Mouse (Mus musculus): Measurements from ENCODE around the gene Nsd1. TPM values are rescaled to one million over a fixed set of nuclear protein-coding genes. Genes with fewer than 3 reads are reported as not detected.

Gene Nsd1
- total and polyA plus RNA-seq, 2 experiments from 2014 or later: 56.2 to 103 TPM

DNA sequence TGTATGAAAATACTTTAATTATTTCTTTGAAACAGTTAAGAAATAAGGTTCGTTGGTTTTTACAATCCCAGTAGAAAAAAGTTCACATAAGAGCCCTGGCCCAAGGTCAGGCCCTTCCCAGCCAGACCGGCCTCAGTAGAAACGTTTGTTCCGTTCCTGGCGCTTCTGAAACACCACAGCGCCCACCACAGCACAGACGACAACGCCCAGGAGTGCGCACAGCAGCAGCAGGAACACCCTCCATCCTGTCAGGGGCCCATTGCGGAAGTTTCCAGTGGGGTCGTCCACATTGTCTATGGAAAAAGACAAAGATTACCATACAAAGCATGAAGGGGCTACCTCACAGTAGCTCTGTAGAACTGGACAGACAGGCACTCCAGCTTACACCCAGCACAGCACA lies 137.2 kb downstream of the Nsd1 start:
- Histone ChIP-seq H3K9me3 (ENCODE audit: low read length) (no peaks in the 10 kb centered on the region), H3K4me2 (ENCODE audit: low read depth, low read length, poor library complexity, severe bottlenecking) (no peak overlapping the region), H3K4me1 (ENCODE audit: insufficient read depth, low read length) (no peaks in the 10 kb centered on the region), H3K4me3 (ENCODE audit: low read depth, low read length) (no peak overlapping the region), H3K36me3 (ENCODE audit: insufficient read depth, low read length) (peaks cover 68% of the 10 kb centered on the region), H3K9ac (replicated peaks; ENCODE audit: low read length, poor library complexity, severe bottlenecking) (no peak overlapping the region), H3K27me3 (ENCODE audit: insufficient read depth, low read length) (no peaks in the 10 kb centered on the region), H3K27ac (ENCODE audit: low read depth, low read length) (no peak overlapping the region)
- TF ChIP-seq CTCF (IDR thresholded peaks at IDR 0.05): no peak
- WGBS: 90% methylated on average over 11 of the region's 11 CpGs
- ATAC-seq (ENCODE audit: low FRiP score) (no peak), DNase-seq (ENCODE audit: low spot score) (no peak)

DNA sequence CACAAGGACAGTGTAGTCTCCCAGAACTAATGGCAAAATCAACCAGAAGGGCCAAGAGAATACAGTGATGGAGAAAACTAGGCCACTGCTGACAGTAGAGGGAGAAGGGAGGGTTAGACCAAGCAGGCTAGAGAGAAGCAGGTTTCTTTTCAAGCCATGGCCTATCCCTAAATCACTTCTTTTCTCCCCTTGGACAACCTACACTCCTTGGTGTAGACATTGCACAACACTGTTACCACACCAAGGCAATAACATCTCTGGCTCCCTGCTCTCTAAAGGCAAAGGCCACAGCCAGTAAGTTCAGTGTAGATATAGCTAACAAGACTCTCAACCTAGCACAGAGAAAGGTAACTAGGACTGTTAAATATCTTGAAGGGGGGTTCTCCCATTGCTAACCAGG lies 151.6 kb downstream of the Nsd1 start:
- H3K4me2 ChIP-seq (ENCODE audit: low read depth, low read length, poor library complexity, severe bottlenecking): peak overlapping the region; percentile 87
- H3K36me3 ChIP-seq (ENCODE audit: insufficient read depth, low read length): peaks cover 6% of the 10 kb centered on the region; the same call in 1 of the 2 replicates
- DNase-seq (ENCODE audit: low spot score): no peak
- no peak for TF ChIP-seq CTCF (IDR thresholded peaks at IDR 0.05)
- no peaks in the 10 kb centered on the region for H3K9me3 ChIP-seq (ENCODE audit: low read length)
- peaks cover 12% of the 10 kb centered on the region for H3K4me1 ChIP-seq (ENCODE audit: insufficient read depth, low read length)
- no peak overlapping the region for H3K27ac ChIP-seq (ENCODE audit: low read depth, low read length)
- no peak for ATAC-seq (ENCODE audit: low FRiP score)
- H3K4me3 ChIP-seq (ENCODE audit: low read depth, low read length): peak overlapping the region; percentile 84
- H3K27me3 ChIP-seq (ENCODE audit: insufficient read depth, low read length): no peaks in the 10 kb centered on the region
- no peak overlapping the region for H3K9ac ChIP-seq (replicated peaks; ENCODE audit: low read length, poor library complexity, severe bottlenecking)

DNA sequence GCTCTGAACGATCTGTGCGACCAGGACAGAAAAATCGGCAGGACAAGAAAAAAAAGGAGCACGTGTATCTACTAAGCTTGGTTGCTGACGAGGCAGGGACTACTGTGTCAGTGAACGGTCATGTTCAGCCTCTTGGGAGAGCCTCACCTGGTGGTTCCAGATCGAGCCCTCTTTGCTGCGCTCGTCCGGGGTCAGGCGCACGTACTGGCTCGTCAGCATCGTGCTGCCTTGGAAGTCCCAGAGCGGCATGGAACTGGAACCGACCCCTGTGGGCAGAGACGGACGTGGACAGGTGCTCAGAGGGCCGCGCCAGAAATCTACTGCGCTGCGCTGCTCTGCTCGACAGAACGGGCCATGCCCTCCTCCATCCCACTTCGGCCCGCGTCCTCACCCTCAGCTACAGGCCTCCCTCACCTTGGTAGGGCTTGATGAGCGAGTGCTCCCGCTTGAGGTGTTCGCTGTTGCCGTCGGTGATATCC lies 152.4 kb downstream of the Nsd1 start:
- Histone ChIP-seq H3K4me1 (ENCODE audit: insufficient read depth, low read length) (peaks cover 12% of the 10 kb centered on the region), H3K36me3 (ENCODE audit: insufficient read depth, low read length) (peaks cover 6% of the 10 kb centered on the region; the same call in 1 of the 2 replicates), H3K9ac (replicated peaks; ENCODE audit: low read length, poor library complexity, severe bottlenecking) (peak overlapping the region; percentile 90), H3K4me2 (ENCODE audit: low read depth, low read length, poor library complexity, severe bottlenecking) (peak overlapping the region; percentile 87), H3K9me3 (ENCODE audit: low read length) (no peaks in the 10 kb centered on the region), H3K4me3 (ENCODE audit: low read depth, low read length) (peak overlapping the region; percentile 84), H3K27me3 (ENCODE audit: insufficient read depth, low read length) (no peaks in the 10 kb centered on the region), H3K27ac (ENCODE audit: low read depth, low read length) (peak overlapping the region; percentile 90)
- ATAC-seq (ENCODE audit: low FRiP score) (peak; percentile 44), DNase-seq (ENCODE audit: low spot score) (no peak)
- WGBS: 2% methylated on average over 32 of the region's 32 CpGs
- no peak for TF ChIP-seq CTCF (IDR thresholded peaks at IDR 0.05)

DNA sequence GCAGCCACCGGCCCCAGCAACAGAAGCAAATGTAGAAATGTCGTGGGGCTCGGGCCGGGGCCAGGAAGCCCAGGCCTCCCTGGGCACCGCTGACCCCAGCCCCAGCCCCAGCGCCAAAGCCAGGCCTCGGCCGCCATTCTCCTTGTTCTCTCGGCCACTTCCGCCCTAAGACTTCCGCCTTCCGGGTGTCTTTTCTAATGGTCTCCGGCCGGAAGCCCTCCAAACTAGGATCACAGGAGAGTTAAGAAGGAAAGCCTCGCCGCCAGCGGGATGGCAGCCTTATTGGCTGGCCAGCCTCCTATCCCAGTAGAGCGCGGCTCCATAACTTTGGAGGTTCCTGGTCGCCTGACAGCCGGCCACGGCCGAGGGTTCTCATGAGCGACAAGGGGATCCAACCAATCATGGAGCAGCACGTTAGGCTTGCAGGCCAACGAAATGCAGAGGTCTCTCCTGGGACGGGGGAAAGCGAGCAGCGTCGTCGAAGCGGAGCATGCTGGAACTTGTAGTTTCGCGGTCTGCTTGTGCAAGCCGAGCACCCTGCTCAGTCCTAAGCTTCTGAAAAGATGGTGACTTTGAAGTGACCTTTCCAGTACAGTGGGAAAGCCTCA lies 153.0 kb downstream of the Nsd1 start, which contains the start of gene Lman2:
TSS of gene Lman2 (minus strand) at position 331 of the 608 bp plus-strand sequence.
- peak within 1 kb of the TSS; percentile 87 for H3K4me2 ChIP-seq (ENCODE audit: low read depth, low read length, poor library complexity, severe bottlenecking)
- peak; percentile 100 for DNase-seq (ENCODE audit: low spot score)
- ATAC-seq (ENCODE audit: low FRiP score): peak; percentile 99
- TF ChIP-seq CTCF (IDR thresholded peaks at IDR 0.05): no peak
- peak within 1 kb of the TSS; percentile 84 for H3K4me3 ChIP-seq (ENCODE audit: low read depth, low read length)
- peaks cover 12% of the 10 kb centered on the region for H3K4me1 ChIP-seq (ENCODE audit: insufficient read depth, low read length)
- H3K9ac ChIP-seq (replicated peaks; ENCODE audit: low read length, poor library complexity, severe bottlenecking): peak within 1 kb of the TSS; percentile 90
- WGBS: under 1% methylated on average over 35 of the region's 35 CpGs
- H3K9me3 ChIP-seq (ENCODE audit: low read length): no peaks in the 10 kb centered on the region
- peak within 1 kb of the TSS; percentile 90 for H3K27ac ChIP-seq (ENCODE audit: low read depth, low read length)
- H3K27me3 ChIP-seq (ENCODE audit: insufficient read depth, low read length): no peaks in the 10 kb centered on the region
- peaks cover 6% of the 10 kb centered on the region; the same call in 1 of the 2 replicates for H3K36me3 ChIP-seq (ENCODE audit: insufficient read depth, low read length)

Other genes with a start within 250 kb of the Nsd1 start
- gene Hk3, start 188.4 kb upstream of the Nsd1 start, total RNA-seq (2014; rRNA removed): 1.0 and 1.7 TPM in 2 replicates
- 0.79 and 0.80 TPM in 2 replicates for gene Hk3, start 188.4 kb upstream of the Nsd1 start, polyA plus RNA-seq (2015; fragmentation: Nextera tagmentation; extraction: Ambion mirVana)
- 10.5 and 10.7 TPM in 2 replicates for gene Uimc1, start 109.5 kb upstream of the Nsd1 start, total RNA-seq (2014; rRNA removed)
- 12.8 and 13.3 TPM in 2 replicates for gene Uimc1, start 109.5 kb upstream of the Nsd1 start, polyA plus RNA-seq (2015; fragmentation: Nextera tagmentation; extraction: Ambion mirVana)
- 32.8 and 36.8 TPM in 2 replicates for gene Zfp346, start 104.5 kb upstream of the Nsd1 start, total RNA-seq (2014; rRNA removed)
- gene Zfp346, start 104.5 kb upstream of the Nsd1 start, polyA plus RNA-seq (2015; fragmentation: Nextera tagmentation; extraction: Ambion mirVana): 24.2 and 24.8 TPM in 2 replicates
- not detected in 2 replicates for gene Gm17617, start 76.2 kb upstream of the Nsd1 start, total RNA-seq (2014; rRNA removed)
- gene Gm17617, start 76.2 kb upstream of the Nsd1 start, polyA plus RNA-seq (2015; fragmentation: Nextera tagmentation; extraction: Ambion mirVana): not detected in 2 replicates
- gene Fgfr4, start 57.1 kb upstream of the Nsd1 start, total RNA-seq (2014; rRNA removed): 0.44 and 0.61 TPM in 2 replicates
- gene Fgfr4, start 57.1 kb upstream of the Nsd1 start, polyA plus RNA-seq (2015; fragmentation: Nextera tagmentation; extraction: Ambion mirVana): 0.52 and 0.63 TPM in 2 replicates
- gene Prelid1, start 110.7 kb downstream of the Nsd1 start, total RNA-seq (2014; rRNA removed): 208 and 210 TPM in 2 replicates
- 318 and 326 TPM in 2 replicates for gene Prelid1, start 110.7 kb downstream of the Nsd1 start, polyA plus RNA-seq (2015; fragmentation: Nextera tagmentation; extraction: Ambion mirVana)
- gene Rab24, start 112.2 kb downstream of the Nsd1 start, total RNA-seq (2014; rRNA removed): 70.0 and 88.1 TPM in 2 replicates
- 83.2 and 84.2 TPM in 2 replicates for gene Rab24, start 112.2 kb downstream of the Nsd1 start, polyA plus RNA-seq (2015; fragmentation: Nextera tagmentation; extraction: Ambion mirVana)
- 6.6 and 7.2 TPM in 2 replicates for gene Mxd3, start 120.0 kb downstream of the Nsd1 start, total RNA-seq (2014; rRNA removed)
- gene Mxd3, start 120.0 kb downstream of the Nsd1 start, polyA plus RNA-seq (2015; fragmentation: Nextera tagmentation; extraction: Ambion mirVana): 3.5 and 3.6 TPM in 2 replicates
- 55.7 and 55.9 TPM in 2 replicates for gene Lman2, start 153.0 kb downstream of the Nsd1 start, total RNA-seq (2014; rRNA removed)
- gene Lman2, start 153.0 kb downstream of the Nsd1 start, polyA plus RNA-seq (2015; fragmentation: Nextera tagmentation; extraction: Ambion mirVana): 32.8 and 35.0 TPM in 2 replicates
- gene Rgs14, start 159.9 kb downstream of the Nsd1 start, total RNA-seq (2014; rRNA removed): 0.44 and 1.1 TPM in 2 replicates
- gene Rgs14, start 159.9 kb downstream of the Nsd1 start, polyA plus RNA-seq (2015; fragmentation: Nextera tagmentation; extraction: Ambion mirVana): 1.3 and 1.5 TPM in 2 replicates
- gene Slc34a1, start 188.4 kb downstream of the Nsd1 start, total RNA-seq (2014; rRNA removed): not detected in 2 replicates
- 0.04 TPM in 1 of 2 replicates, not detected in the other for gene Slc34a1, start 188.4 kb downstream of the Nsd1 start, polyA plus RNA-seq (2015; fragmentation: Nextera tagmentation; extraction: Ambion mirVana)
- 0.71 TPM in 1 of 2 replicates, not detected in the other for gene Pfn3, start 205.4 kb downstream of the Nsd1 start, total RNA-seq (2014; rRNA removed)
- gene Pfn3, start 205.4 kb downstream of the Nsd1 start, polyA plus RNA-seq (2015; fragmentation: Nextera tagmentation; extraction: Ambion mirVana): 1.5 and 1.6 TPM in 2 replicates
- not detected in 2 replicates for gene F12, start 217.0 kb downstream of the Nsd1 start, total RNA-seq (2014; rRNA removed)
- gene F12, start 217.0 kb downstream of the Nsd1 start, polyA plus RNA-seq (2015; fragmentation: Nextera tagmentation; extraction: Ambion mirVana): 0.43 and 0.49 TPM in 2 replicates
- gene Grk6, start 235.3 kb downstream of the Nsd1 start, total RNA-seq (2014; rRNA removed): 70.4 and 71.9 TPM in 2 replicates
- 35.5 and 35.8 TPM in 2 replicates for gene Grk6, start 235.3 kb downstream of the Nsd1 start, polyA plus RNA-seq (2015; fragmentation: Nextera tagmentation; extraction: Ambion mirVana)

All from midbrain, postnatal 0 days (tissue).